ENCODE assay signal across 22 mouse cellular contexts in the genomic region with DNA sequence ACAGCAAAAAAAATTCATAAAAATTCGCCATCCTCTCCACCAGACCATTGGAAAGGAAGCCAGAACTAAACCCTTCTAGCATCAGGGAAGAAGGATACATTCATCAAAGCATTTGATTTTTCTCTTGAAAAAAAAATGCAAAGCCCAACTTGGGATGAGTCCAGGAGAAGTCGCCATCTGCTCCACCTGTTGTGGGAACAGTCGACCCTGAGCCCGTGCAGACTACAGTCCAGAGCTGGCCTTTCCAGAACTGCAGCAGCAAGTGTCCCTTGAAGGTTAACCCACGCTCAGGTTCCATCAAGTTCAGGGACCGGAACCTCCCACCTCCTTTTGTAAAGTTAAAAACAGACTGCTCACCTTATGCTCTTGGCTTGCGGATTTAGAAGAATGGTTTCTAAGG. TPM values are rescaled to one million over a fixed set of nuclear protein-coding genes. Genes with fewer than 3 reads are reported as not detected.
A peak's percentile ranks its signal among the peaks of the same experiment; 100 is the strongest.
DNase-seq lines count a peak whose midpoint lies in the region; ATAC-seq and TF ChIP-seq lines count a peak whose summit lies in the region.
"Had no signal": no experiment of that assay in that cellular context is flagged by ENCODE, and none has a peak within 500 bp of the region (broad histone marks: within the 10 kb centered on the region; RNA-seq: fewer than 3 reads in every experiment).

No protein-coding gene starts in this region.

- no peaks in the 10 kb centered on the region for H3K36me3 ChIP-seq in thymus, adult 2 months (ENCODE audit: control insufficient read depth, insufficient read depth, low read length)
- H3K36me3 ChIP-seq in myocyte (ENCODE audit: control insufficient read depth, insufficient read depth), result no peaks in the 10 kb centered on the region
- H3K36me3 ChIP-seq in lung, postnatal 0 days (ENCODE audit: insufficient read depth, low read length), result no peaks in the 10 kb centered on the region
- H3K36me3 ChIP-seq: G1E had no signal

- no peak overlapping the region for H3K4me2 ChIP-seq in myocyte (ENCODE audit: low read depth)
- no peak overlapping the region for H3K4me2 ChIP-seq in lung, postnatal 0 days (replicated peaks; ENCODE audit: low read depth, low read length)

- H3K27me3 ChIP-seq in thymus, adult 2 months (ENCODE audit: control insufficient read depth, insufficient read depth, low read length), result no peaks in the 10 kb centered on the region
- no peaks in the 10 kb centered on the region for H3K27me3 ChIP-seq in myocyte (ENCODE audit: control insufficient read depth, insufficient read depth, insufficient read length)
- no peaks in the 10 kb centered on the region for H3K27me3 ChIP-seq in lung, postnatal 0 days (replicated peaks; ENCODE audit: insufficient read depth, low read length)
- H3K27me3 ChIP-seq: CH12.LX had no signal

- no peak overlapping the region for H3ac ChIP-seq in myocyte (ENCODE audit: control insufficient read depth, insufficient read length)

- no peak overlapping the region for H3K4me3 ChIP-seq in thymus, adult 2 months (ENCODE audit: control insufficient read depth, insufficient read depth, low read length)
- no peak overlapping the region for H3K4me3 ChIP-seq in myocyte
- H3K4me3 ChIP-seq in lung, postnatal 0 days (ENCODE audit: low read depth, low read length), result no peak overlapping the region

- 0 out of 2 replicates have a peak overlapping the region, but pooled peaks have one; percentile 13 for H3K27ac ChIP-seq in thymus, adult 2 months (ENCODE audit: control insufficient read depth, insufficient read depth, low read length)
- H3K27ac ChIP-seq in lung, postnatal 0 days (ENCODE audit: low read length), result no peak overlapping the region

- ATAC-seq in lung, postnatal 0 days, result no peak
- ATAC-seq: activated CD4-positive, CD25-positive, alpha-beta regulatory T cell, adult 4 months; CD4-positive, CD25-positive, alpha-beta regulatory T cell, adult 4 months; Patski had no signal

- 84% methylated on average over 7 of the region's 7 CpGs for WGBS in thymus, adult 2 months
- 70% methylated on average over 7 of the region's 7 CpGs for WGBS in lung, postnatal 0 days

- no peaks in the 10 kb centered on the region for H3K9me3 ChIP-seq in lung, postnatal 0 days (ENCODE audit: low read length)
- H3K9me3 ChIP-seq: G1E had no signal

- DNase-seq in cerebellum, postnatal 10 days, result peak; percentile 61 to 67
- no peak for DNase-seq in cerebellum, adult 9-11 months
- DNase-seq in cerebellum, postnatal 14 days, result peak; percentile 29 to 49
- DNase-seq in cerebellum, postnatal 36 days, result no peak
- no peak for DNase-seq in thymus, adult 2 months
- no peak for DNase-seq in thymus, postnatal 36 days
- no peak for DNase-seq in lung, postnatal 0 days (ENCODE audit: low spot score)
- DNase-seq: adrenal gland, adult 2 months; adrenal gland, adult 8-10 months; adrenal gland, postnatal 10 days; adrenal gland, postnatal 14 days; adrenal gland, postnatal 25 days; adrenal gland, postnatal 36 days; B cell, adult 2 months; cerebellum, adult 11 months; cerebellum, adult 11-12 months had no signal

- H3K79me2 ChIP-seq in myocyte (ENCODE audit: control insufficient read depth, insufficient read depth), result no peaks in the 10 kb centered on the region

- H3K4me1 ChIP-seq in thymus, adult 2 months (replicated peaks; ENCODE audit: control insufficient read depth, insufficient read depth, low read length), result peaks cover 33% of the 10 kb centered on the region
- H3K4me1 ChIP-seq in lung, postnatal 0 days (ENCODE audit: insufficient read depth, low read depth, low read length), result no peaks in the 10 kb centered on the region

- TF ChIP-seq EP300 in lung, postnatal 0 days (IDR thresholded peaks at IDR 0.05), result no peak

- TF ChIP-seq CTCF in thymus, adult 2 months (IDR thresholded peaks at IDR 0.05; ENCODE audit: borderline replicate concordance, control insufficient read depth, extremely low read depth, insufficient read depth, low read length, poor library complexity), result no peak
- no peak for TF ChIP-seq CTCF in lung, postnatal 0 days (IDR thresholded peaks at IDR 0.05)

- H3K9ac ChIP-seq in lung, postnatal 0 days (replicated peaks; ENCODE audit: low read depth), result no peak overlapping the region

- no peak for TF ChIP-seq POLR2A in thymus, adult 2 months (IDR thresholded peaks at IDR 0.05; ENCODE audit: control insufficient read depth, extremely low read depth, insufficient read depth, low read length, poor library complexity)
- TF ChIP-seq POLR2A in myocyte (IDR thresholded peaks at IDR 0.05; ENCODE audit: insufficient read length, low read depth), result no peak

TF ChIP-seq in myocyte, 11 proteins besides CTCF, POLR2A, EP300 and RAD21:
- TF ChIP-seq MYOG (IDR thresholded peaks at IDR 0.05; ENCODE audit: control insufficient read depth in 1 of 3, insufficient read depth in 1 of 3, insufficient read length in 2 of 3, low read depth in 2 of 3) (peak in 2 of 3 experiments; percentile 16 to 74), POLR2AphosphoS2 (IDR thresholded peaks at IDR 0.05; ENCODE audit: insufficient read length, low read depth) (no peak), E2F4 (IDR thresholded peaks at IDR 0.05; ENCODE audit: insufficient read depth) (no peak), MYOD1 (IDR thresholded peaks at IDR 0.05; ENCODE audit: control insufficient read depth in 1 of 3, insufficient read length in 2 of 3, low read depth in 2 of 3) (peak in 2 of 3 experiments; percentile 52 to 64), TCF12 (IDR thresholded peaks at IDR 0.05; ENCODE audit: insufficient read depth, poor library complexity, severe bottlenecking) (no peak)

RNA-seq across cellular contexts. Expression of gene Ano6, which starts 29.2 kb away (rescaled TPM):
- 104 and 130 TPM in 2 replicates for polyA plus RNA-seq in thymus, adult 2 months (2012; rRNA removed)
- polyA plus RNA-seq in myocyte (2012; fragmentation: generic; extraction: Trizol), result 54.5 TPM
- polyA plus RNA-seq in lung, postnatal 0 days (2015; fragmentation: Nextera tagmentation; extraction: Ambion mirVana), result 37.5 and 38.9 TPM in 2 replicates

Comparison
In these comparisons a context has a peak if more than half of its experiments do, and no peak if none do; other contexts are left out.
1. DNase-seq: peak in cerebellum, postnatal 10 days (2 of 2) and cerebellum, postnatal 14 days (2 of 2); none in cerebellum, adult 9-11 months (single experiment), cerebellum, postnatal 36 days (0 of 2), thymus, adult 2 months (single experiment), thymus, postnatal 36 days (0 of 2) and lung, postnatal 0 days (single experiment).